Mouse (Mus musculus): Measurements from ENCODE around the gene Cdc42ep4. TPM values are rescaled to one million over a fixed set of nuclear protein-coding genes. Genes with fewer than 3 reads are reported as not detected.
A peak's percentile ranks its signal among the peaks of the same experiment; 100 is the strongest.

Cdc42ep4 gene
- polyA plus RNA-seq, 1 experiment = 61.3 TPM

- TF ChIP-seq POLR2A (IDR thresholded peaks at IDR 0.05; ENCODE audit: borderline replicate concordance, extremely low read depth, insufficient read depth, insufficient read length, poor library complexity, severe bottlenecking) (no peak), CTCF (IDR thresholded peaks at IDR 0.05; ENCODE audit: borderline replicate concordance, extremely low read depth, insufficient read depth, insufficient read length) (no peak)
- no peak for DNase-seq (ENCODE audit: low read depth)
Observed at GRCm38 (mm10) chr11:113730879-113731278, 20.8 kb downstream of the Cdc42ep4 start.

DNA sequence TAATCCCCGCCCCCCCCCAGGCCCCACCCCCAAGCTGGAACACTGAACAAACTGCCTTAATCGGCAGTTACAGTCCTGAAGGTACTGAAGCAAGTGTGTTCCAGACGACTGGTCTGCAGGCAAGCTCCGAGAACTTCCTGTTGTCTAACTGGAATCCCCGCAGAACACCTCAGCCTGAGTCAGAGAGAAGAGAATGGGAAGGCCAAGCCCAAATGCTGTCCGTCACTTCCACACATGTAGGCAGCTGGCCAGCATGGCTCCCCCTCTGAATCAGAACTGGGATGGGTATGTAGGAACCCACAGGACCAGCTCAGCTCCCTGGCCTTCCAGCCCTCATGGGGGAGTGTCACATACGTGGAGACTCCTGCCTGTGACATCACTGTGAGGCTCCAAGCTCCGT lies 21.8 kb downstream of the Cdc42ep4 start:
- no peak for DNase-seq (ENCODE audit: low read depth)
- TF ChIP-seq CTCF (IDR thresholded peaks at IDR 0.05; ENCODE audit: borderline replicate concordance, extremely low read depth, insufficient read depth, insufficient read length) (no peak), POLR2A (IDR thresholded peaks at IDR 0.05; ENCODE audit: borderline replicate concordance, extremely low read depth, insufficient read depth, insufficient read length, poor library complexity, severe bottlenecking) (no peak)

DNA sequence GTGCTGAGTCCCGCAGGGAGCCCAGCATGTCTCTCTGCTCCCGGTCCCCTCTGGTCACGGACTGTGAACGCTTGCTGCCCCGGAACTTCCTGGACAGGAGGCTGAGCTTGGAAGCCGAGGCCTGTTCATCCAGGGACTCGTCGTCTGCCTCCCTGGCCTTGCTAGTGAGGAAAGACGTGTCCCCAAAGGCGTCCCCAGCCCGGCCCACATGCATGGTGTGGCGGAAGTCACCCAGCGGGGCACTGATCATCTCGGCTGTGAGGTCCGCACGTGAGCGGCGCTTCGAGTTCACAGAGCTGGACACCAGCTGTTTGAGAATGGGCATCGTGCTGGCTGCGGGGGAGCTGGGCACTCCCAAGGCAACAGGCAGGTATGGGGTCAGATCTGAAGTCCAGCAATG lies 22.4 kb downstream of the Cdc42ep4 start:
- TF ChIP-seq CTCF (IDR thresholded peaks at IDR 0.05; ENCODE audit: borderline replicate concordance, extremely low read depth, insufficient read depth, insufficient read length) (no peak), POLR2A (IDR thresholded peaks at IDR 0.05; ENCODE audit: borderline replicate concordance, extremely low read depth, insufficient read depth, insufficient read length, poor library complexity, severe bottlenecking) (no peak)
- DNase-seq (ENCODE audit: low read depth) = no peak

DNA sequence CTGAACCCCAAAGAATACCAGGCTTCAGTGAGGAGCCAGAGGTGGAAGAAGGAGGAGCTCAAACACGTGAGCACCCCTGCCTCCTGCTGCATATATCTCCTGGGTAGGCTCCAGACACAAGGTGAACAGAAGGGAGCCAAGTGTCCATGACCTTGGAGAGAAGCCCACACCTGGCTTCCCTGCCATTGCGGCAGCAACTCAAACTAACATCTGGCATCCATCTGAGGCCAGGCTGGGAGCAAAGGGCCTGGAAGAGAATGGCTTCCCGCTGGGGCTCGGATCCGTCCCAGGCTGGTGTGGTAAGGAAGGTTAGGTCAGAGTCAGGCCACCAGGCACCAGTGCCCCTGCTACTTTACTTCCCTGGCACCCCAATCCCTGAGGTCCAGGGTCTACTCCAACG lies 23.7 kb downstream of the Cdc42ep4 start:
- DNase-seq (ENCODE audit: low read depth) = no peak
- TF ChIP-seq CTCF (IDR thresholded peaks at IDR 0.05; ENCODE audit: borderline replicate concordance, extremely low read depth, insufficient read depth, insufficient read length) (no peak), POLR2A (IDR thresholded peaks at IDR 0.05; ENCODE audit: borderline replicate concordance, extremely low read depth, insufficient read depth, insufficient read length, poor library complexity, severe bottlenecking) (no peak)

GRCm38 (mm10) chr11:113726994-113727888 lies 24.4 kb downstream of the Cdc42ep4 start:
- no peak for TF ChIP-seq POLR2A (IDR thresholded peaks at IDR 0.05; ENCODE audit: borderline replicate concordance, extremely low read depth, insufficient read depth, insufficient read length, poor library complexity, severe bottlenecking)
- no peak for TF ChIP-seq CTCF (IDR thresholded peaks at IDR 0.05; ENCODE audit: borderline replicate concordance, extremely low read depth, insufficient read depth, insufficient read length)
- peak; percentile 47 for DNase-seq (ENCODE audit: low read depth)

DNA sequence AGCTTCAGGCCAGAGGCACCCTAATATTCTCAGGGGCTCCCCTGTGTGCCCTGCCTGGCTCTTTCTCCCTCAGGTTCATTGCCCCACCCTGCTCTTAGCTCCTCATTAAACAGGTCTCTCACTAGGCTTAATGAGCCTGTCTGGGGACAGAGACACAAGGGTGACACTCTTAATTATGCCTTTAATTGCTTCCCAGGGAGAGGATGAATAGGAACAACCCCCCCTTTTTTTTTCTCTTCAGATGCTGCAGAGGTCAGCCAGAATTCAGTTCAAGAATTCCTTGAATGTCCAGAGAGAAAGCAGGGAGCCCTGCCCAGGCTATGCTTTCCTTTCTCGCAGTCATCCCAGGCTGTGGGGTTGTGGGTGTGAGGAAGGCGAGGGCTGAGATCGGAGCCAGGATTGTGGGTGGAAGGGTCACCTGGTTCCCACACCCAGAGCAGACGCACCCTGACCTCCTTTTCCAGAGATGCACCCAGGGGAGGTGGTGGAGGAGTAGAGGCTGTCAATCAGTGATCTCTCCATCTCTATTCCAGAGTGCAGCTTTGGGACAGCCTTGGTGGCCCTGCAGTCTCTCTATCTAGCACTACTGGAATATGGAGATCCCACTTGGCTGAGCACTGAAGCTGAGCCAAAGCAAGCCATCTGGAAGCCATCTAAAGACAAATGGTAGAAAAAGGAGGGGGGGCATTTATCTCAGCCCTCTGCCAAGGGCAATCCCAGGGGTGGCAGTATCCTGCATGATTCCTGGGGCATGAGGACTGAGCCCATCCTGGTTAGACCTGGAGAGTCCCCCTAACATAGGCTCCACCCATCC lies 26.2 kb downstream of the Cdc42ep4 start:
- peak; percentile 75 for DNase-seq (ENCODE audit: low read depth)

DNA sequence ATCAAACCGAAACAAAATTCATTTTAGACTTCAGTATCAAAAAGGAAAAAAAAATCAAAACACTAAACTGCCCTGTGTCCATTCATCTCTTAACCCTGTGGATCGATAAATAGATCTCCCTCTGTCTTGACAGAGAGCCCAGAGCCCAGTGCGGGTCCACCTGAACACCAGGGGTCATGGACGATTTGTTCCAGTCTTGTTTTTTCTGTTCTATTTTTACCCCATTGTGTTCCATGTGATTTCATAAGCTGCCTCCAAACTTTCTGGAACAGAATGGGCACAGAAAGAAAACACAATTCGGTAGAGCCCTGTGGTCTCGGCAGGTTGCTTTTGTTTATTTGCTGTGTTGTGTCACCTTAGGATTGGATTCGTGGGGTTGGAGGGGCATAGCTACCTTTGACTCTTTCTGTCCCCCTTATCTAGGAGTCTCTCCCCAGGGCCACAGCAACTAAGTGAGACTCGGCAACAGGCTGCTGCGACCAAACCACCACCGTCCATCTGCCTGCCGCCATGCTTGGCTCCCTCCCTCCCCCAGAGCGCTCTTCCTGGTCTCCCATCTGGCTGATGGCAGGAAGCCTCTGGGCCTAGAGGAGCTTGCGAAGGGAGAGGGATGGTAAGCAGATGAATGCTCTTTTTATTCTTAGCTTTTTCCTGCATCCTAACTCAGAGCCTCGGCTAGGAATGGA lies 29.1 kb downstream of the Cdc42ep4 start:
- peak; percentile 55 for DNase-seq (ENCODE audit: low read depth)
- TF ChIP-seq POLR2A (IDR thresholded peaks at IDR 0.05; ENCODE audit: borderline replicate concordance, extremely low read depth, insufficient read depth, insufficient read length, poor library complexity, severe bottlenecking) (no peak), CTCF (IDR thresholded peaks at IDR 0.05; ENCODE audit: borderline replicate concordance, extremely low read depth, insufficient read depth, insufficient read length) (no peak)

More for the DNA sequence above, 26.2 kb downstream of the Cdc42ep4 start:
- TF ChIP-seq POLR2A (IDR thresholded peaks at IDR 0.05; ENCODE audit: borderline replicate concordance, extremely low read depth, insufficient read depth, insufficient read length, poor library complexity, severe bottlenecking) = no peak

DNA sequence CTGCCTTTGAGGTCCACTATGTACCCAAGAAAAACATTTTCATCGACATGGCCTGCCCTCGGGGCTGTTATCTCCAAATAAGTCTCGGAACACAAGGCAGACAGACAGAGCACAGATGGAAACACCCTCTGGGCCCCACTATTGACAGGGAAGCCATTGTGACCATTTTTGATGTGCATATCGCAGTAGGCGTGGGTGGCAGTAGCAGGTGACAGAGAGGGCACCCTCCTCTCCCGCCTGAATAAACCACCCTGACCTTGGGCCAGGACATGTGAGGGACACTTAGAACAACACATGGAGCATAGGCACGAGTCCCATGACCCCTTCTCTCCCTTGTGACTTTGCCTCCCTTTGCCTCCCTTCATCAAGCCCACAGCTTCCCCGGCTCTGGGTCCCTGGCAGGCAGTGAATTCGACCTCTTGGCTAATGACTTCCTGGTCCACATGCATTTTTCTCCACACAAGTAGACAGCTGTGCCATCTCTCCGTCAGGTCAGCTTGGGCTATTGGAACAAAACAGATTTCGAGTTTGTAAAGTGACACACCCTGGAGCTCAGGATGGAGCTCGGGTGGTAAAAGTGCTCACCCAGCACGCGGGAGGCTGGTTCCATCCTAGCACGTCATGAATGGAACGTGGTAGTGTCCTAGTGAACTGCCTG lies 33.8 kb downstream of the Cdc42ep4 start:
- no peak for TF ChIP-seq CTCF (IDR thresholded peaks at IDR 0.05; ENCODE audit: borderline replicate concordance, extremely low read depth, insufficient read depth, insufficient read length)
- TF ChIP-seq POLR2A (IDR thresholded peaks at IDR 0.05; ENCODE audit: borderline replicate concordance, extremely low read depth, insufficient read depth, insufficient read length, poor library complexity, severe bottlenecking) = no peak
- DNase-seq (ENCODE audit: low read depth) = no peak

- DNase-seq (ENCODE audit: low read depth) = no peak
- TF ChIP-seq CTCF (IDR thresholded peaks at IDR 0.05; ENCODE audit: borderline replicate concordance, extremely low read depth, insufficient read depth, insufficient read length) (no peak), POLR2A (IDR thresholded peaks at IDR 0.05; ENCODE audit: borderline replicate concordance, extremely low read depth, insufficient read depth, insufficient read length, poor library complexity, severe bottlenecking) (no peak)
Observed at GRCm38 (mm10) chr11:113716132-113716531, 35.5 kb downstream of the Cdc42ep4 start.

GRCm38 (mm10) chr11:113715078-113715674 lies 36.5 kb downstream of the Cdc42ep4 start:
- TF ChIP-seq CTCF (IDR thresholded peaks at IDR 0.05; ENCODE audit: borderline replicate concordance, extremely low read depth, insufficient read depth, insufficient read length) (no peak), POLR2A (IDR thresholded peaks at IDR 0.05; ENCODE audit: borderline replicate concordance, extremely low read depth, insufficient read depth, insufficient read length, poor library complexity, severe bottlenecking) (no peak)
- no peak for DNase-seq (ENCODE audit: low read depth)
